Mouse (Mus musculus): ENCODE data around the gene Rab5c. TPM values are rescaled to one million over a fixed set of nuclear protein-coding genes. Genes with fewer than 3 reads are reported as not detected.

Gene Rab5c
- 202 and 208 TPM in 2 replicates for polyA plus RNA-seq (2012; rRNA removed)

DNA sequence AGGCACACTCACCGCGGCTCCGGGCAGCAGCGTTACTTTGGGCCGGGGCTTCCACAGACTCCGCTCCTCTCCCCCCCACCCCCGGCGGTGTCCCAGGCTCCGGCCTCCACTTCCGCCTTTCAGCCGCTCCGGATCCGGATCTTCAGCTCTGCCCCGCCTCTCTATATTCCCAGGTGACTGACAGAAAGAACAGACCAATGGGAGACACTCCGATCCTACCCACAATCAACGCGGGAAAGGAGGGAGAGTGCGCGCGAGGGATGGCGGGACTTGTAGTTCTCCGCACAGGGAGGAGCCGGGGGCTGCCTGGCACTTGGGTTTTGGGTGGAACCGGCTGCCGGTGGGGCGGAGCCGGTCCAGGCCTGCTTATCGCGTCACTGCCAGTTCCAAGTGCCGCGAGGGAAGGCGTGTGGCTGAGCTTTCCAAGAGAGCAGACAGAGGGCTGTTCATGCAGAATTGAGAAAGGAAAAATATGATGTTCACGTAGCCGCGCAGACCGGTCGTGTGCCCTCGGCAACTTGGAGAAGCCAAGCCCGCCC is at the start of gene Rab5c:
Gene Rab5c, minus strand, starts transcription at position 150 of the 539 bp plus-strand sequence.

DNA sequence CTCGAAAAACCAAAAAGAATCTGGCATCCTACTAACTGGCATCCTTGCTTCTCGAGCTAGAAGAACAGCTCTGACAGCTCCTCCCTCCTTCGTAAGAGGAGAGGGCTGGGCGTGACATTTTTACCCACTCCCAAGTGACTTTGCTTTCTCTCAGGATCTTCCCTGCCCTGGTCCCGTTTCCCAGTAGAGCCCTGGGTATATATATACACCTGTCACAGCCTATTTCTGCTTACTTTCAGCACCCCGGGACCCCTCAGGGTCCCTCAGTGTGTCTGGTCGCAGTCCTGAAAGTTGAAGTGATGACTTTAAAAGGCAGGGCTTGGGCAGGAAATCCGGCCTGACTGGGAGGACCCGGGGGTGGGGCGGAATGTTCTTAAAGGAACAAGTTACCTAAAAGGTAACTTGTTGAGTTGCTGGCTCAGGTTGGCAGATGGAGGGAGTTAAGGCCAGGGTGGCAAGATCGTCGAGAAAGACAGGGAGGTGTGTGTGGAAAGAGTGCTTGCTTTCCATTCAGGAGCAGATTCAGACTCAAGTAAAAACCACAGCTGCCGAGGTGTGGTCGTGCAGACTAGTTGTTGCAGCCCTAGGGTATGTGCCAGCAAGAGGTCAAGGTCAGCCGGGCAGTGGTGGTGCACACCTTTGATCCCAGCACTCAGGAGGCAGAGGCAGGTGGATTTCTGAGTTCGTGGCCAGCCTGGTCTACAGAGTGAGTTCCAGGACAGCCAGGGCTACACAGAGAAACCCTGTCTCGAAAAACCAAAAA is 32.8 kb upstream of the Rab5c start, which contains the start of gene Ghdc:
Gene Ghdc, minus strand, starts transcription at position 312 of the 763 bp plus-strand sequence.

DNA sequence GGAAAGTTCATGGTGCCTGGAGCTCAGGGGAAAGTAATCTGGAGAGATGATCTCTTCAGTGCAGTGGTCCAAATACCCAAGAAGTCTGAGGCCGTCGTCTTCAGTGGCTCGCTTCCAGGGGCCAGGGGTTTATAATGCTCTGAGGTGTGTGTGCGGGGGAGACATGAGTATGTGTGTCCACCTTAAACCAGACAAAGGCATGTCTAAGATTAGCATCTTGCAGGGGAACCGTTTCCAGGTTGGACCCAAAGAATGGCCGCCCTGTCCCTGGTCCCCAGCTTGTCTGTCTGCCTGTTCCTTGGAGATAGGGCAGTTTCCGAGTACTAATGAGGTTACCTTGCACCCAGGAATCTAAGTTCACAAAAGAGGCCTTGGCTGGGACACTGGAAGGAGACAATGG is 24.8 kb upstream of the Rab5c start, which contains the start of gene Hcrt:
Gene Hcrt, minus strand, starts transcription at position 101 of the 400 bp plus-strand sequence.

DNA sequence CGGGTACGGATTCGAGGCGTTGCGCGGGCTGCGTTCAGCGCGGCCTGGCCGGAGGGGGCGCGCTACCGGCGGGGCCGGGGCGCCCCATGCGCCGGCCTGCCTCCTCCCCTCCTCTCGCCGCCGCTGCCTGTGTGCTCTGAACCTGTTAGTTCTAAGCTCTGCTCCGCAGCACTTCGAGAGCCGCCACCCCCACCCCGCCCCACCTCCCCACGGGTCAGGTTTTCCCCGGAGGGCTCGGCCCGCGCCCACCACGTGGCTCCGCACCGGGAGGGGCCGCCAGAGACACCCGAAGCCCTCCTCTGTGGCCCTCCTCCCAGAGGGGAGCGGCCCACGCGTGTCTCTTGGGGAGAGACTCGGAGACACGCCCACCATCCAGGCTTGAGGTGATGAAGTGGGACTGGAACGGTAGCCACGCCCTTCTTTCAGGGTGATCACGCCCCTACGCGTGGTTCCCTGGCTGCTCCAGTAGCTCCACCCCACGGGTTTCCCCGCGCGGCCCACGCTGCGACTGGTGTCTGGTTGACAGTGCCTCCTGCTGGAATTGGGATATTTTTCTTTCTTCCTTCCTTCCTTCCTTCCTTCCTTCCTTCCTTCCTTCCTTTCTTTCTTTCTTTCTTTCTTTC is 21.7 kb upstream of the Rab5c start, which contains the start of gene Kcnh4:
Gene Kcnh4, minus strand, starts transcription at position 332 of the 623 bp plus-strand sequence.

DNA sequence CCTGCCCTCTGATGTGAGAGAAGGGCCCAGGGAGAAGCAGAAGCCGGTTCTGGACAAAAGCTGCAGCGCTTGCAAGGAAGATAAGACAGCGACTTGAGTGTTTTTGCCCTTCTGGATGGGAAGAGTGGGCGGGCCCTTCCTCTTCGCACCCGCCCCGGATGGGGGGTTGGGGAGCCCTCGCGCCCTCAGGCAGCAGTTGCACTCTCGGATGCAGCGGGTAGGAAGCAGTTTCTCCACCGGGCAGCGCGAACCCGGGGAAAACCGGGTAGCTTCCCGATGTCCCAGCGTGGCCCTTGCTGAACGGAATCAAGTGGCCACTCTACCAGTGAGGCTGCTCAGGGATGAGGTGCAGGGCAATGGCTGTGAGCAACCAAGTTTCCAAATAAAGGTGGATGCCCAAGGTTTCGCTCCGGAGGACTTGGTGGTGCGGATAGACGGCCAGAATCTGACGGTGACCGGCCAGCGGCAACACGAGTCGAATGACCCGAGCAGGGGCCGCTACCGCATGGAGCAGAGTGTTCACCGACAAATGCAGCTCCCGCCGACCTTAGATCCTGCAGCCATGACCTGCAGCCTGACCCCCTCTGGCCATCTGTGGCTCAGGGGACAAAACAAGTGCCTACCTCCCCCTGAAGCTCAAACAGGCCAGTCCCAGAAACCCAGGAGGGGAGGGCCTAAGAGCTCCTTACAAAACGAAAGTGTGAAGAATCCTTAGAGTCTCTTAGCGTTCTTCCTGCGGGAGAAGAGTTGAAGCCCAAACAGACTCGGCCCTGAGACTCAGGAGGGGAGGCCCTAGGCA is 24.1 kb downstream of the Rab5c start, which contains the start of gene Hspb9:
Gene Hspb9, plus strand, starts transcription at position 116 of the 799 bp plus-strand sequence.

DNA sequence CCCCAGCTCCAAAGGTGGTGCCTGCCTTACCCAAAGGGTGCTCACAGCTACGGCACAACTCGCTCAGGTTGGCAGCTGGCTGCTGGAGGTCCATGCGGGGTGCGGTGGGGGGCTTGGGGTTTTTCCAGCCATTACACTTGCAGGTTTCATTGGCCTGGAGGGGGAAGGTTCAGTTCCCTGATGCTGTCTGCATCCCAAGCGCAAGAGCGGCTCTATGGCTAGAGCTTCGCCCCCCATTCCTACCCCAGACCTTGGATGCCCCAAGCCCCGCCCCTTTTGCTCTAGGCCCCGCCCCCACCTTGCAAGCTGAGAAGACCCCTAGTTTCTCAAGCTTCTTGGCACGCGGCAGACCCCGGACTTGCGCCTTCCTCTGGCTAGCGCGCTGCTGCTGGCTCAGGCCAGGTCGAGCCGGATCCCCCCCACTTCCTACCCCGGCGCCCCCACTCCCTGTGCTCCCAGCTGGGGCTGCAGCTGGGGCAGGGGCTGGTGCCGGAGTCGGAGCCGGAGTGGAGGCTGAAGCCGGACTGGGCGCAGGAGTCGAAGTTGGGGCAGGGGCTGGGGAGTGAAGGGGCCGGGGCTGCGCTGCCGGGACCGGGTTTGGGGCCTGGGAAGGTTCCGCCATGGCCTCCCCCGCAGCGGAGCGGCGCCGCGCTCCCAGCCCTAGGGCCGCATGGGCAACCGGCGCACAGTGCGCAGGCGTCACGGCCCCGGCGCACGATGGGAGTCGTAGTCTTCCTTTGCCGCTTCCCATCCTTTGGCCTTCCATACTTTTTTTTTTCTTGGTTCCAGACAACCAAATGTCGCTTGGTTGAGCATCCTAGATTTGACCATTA is 26.0 kb downstream of the Rab5c start, which contains the start of gene Kat2a:
Gene Kat2a, minus strand, starts transcription at position 683 of the 833 bp plus-strand sequence.

DNA sequence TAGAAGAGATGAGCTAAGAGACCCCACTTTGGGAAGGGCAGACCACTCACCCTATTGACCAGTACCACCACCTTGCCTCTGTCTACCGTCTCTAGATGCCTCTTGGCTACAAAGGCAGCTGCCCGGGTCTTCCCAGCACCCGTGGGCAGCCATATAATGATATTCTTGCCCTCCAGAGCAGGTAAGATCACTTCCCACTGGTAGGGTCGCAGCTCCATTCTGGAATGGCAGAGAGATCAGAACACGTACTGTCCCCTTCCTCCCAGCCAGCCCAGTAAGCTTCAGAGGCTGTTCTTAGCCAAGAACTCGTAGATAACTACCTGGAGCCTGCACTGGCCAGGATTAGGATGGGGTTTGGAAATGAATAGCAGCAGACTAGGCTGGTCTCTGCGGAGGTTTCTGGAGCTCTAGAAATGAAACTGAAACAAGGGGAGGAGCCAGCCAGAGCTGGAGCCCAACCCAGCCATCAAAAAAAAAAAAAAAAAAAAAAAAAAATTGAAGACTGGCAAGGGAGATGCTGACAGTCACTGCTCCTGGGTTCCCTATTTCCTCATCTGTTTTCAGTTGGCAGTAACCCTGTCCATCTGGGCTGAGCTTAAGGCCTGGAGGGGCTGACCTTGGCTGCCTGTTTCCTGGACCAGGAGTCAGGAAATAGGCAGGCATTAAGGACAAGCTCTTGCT is 34.0 kb downstream of the Rab5c start, which contains the start of gene Dhx58:
Gene Dhx58, minus strand, starts transcription at position 421 of the 681 bp plus-strand sequence.

DNA sequence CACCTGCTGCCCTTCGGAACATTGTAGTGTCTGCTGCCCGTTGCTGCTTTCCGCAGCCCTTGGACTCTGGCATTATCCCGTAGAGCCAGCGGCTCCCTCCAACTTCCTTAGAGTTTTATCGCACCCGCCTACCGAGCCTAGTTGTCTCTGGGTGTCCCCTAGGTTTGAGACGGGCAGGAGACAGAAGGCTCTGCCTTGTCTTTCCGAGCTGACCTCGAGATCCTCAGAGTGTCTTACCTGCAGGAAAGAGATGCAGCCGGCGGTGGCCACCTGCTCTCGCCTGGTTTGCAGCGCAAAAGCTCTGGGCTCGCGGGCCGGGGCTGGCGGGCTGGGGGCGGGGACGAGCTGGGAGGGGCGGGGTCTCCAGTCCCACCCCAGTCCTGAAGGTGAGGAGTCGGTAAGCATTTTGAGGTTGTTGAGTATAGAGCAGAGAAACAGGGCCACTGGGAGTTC is 45.8 kb downstream of the Rab5c start, which contains the start of gene Zfp385c:
Gene Zfp385c, minus strand, starts transcription at position 292 of the 453 bp plus-strand sequence.

Other genes with a start within 250 kb of the Rab5c start
- gene Acly, start 210.2 kb downstream of the Rab5c start, polyA plus RNA-seq (2012; rRNA removed), result 182 and 207 TPM in 2 replicates
- gene Ttc25, start 192.6 kb downstream of the Rab5c start, polyA plus RNA-seq (2012; rRNA removed), result 1.6 and 1.7 TPM in 2 replicates
- gene Cnp, start 163.3 kb downstream of the Rab5c start, polyA plus RNA-seq (2012; rRNA removed), result 15.2 and 19.3 TPM in 2 replicates
- gene Nkiras2, start 119.0 kb downstream of the Rab5c start, polyA plus RNA-seq (2012; rRNA removed), result 93.5 and 98.6 TPM in 2 replicates
- 241 and 259 TPM in 2 replicates for gene Dnajc7, start 118.0 kb downstream of the Rab5c start, polyA plus RNA-seq (2012; rRNA removed)
- gene Zfp385c, start 45.8 kb downstream of the Rab5c start, polyA plus RNA-seq (2012; rRNA removed), result 0.26 and 2.1 TPM in 2 replicates
- 3.3 and 3.5 TPM in 2 replicates for gene Dhx58, start 33.9 kb downstream of the Rab5c start, polyA plus RNA-seq (2012; rRNA removed)
- 62.1 and 66.2 TPM in 2 replicates for gene Kat2a, start 25.8 kb downstream of the Rab5c start, polyA plus RNA-seq (2012; rRNA removed)
- gene Hspb9, start 24.4 kb downstream of the Rab5c start, polyA plus RNA-seq (2012; rRNA removed), result not detected in 2 replicates
- 26.0 and 29.2 TPM in 2 replicates for gene Kcnh4, start 21.7 kb upstream of the Rab5c start, polyA plus RNA-seq (2012; rRNA removed)
- gene Hcrt, start 24.7 kb upstream of the Rab5c start, polyA plus RNA-seq (2012; rRNA removed), result 0.15 and 0.38 TPM in 2 replicates
- gene Ghdc, start 32.7 kb upstream of the Rab5c start, polyA plus RNA-seq (2012; rRNA removed), result 5.9 and 8.0 TPM in 2 replicates
- 15.6 and 17.7 TPM in 2 replicates for gene Stat5b, start 112.5 kb upstream of the Rab5c start, polyA plus RNA-seq (2012; rRNA removed)
- 1.7 and 2.7 TPM in 2 replicates for gene Stat5a, start 121.1 kb upstream of the Rab5c start, polyA plus RNA-seq (2012; rRNA removed)
- gene Stat3, start 201.3 kb upstream of the Rab5c start, polyA plus RNA-seq (2012; rRNA removed), result 35.0 and 48.7 TPM in 2 replicates
- 20.4 and 38.1 TPM in 2 replicates for gene Cavin1, start 232.7 kb upstream of the Rab5c start, polyA plus RNA-seq (2012; rRNA removed)